Mouse (Mus musculus) left cerebral cortex, postnatal 25 days (tissue): ENCODE measurements around the gene Anp32e. TPM values are rescaled to one million over a fixed set of nuclear protein-coding genes. Genes with fewer than 3 reads are reported as not detected.
"Not testable (repeated sequence)": the region's sequence is repeated elsewhere in the genome, so short reads cannot be mapped to it uniquely, and the experiment has no call there.

Source experiments
- DNase-seq, 2 experiments: peaks; one replicate each; pipeline ENCODE4 v3.0.0; 2022; ENCODE audit warnings: low spot score in 2 of 2, mixed read lengths in 1 of 2
- intact Hi-C: fragments of 180-260 bp; cut with DNase I; formaldehyde crosslinking; loops from one replicate; pipeline ENCODE4 v1.15.1; 2025
- total RNA-seq, 2 experiments: library from RNA; stranded (reverse); gene quantifications; 2 replicates each; pipeline ENCODE4 v1.2.3; 2021

Anp32e gene
- total RNA-seq, 2 experiments from 2014 or later, result 95.1 to 109 TPM

DNA sequence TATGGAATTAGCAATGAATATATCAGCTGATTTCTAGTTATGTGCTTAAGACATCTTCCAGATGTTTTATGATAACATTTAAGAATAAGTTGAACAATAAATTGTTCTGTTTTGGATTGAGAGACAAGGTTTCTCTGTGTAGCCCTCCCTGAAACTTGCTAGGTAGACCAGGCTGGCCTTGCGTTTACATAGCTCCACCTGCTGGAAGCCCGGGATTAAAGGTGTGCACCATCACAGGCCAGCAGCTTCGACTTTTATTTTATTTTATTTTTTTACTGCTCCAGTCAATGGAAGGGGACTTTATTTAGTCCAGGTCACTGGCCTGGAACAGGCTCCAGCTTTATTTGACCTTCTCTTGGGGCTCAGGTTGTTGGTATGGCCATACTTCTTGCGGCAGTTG, 34.6 kb downstream of the Anp32e start:
- intact Hi-C loops, result no loop called here
- DNase-seq, result no peak

DNA sequence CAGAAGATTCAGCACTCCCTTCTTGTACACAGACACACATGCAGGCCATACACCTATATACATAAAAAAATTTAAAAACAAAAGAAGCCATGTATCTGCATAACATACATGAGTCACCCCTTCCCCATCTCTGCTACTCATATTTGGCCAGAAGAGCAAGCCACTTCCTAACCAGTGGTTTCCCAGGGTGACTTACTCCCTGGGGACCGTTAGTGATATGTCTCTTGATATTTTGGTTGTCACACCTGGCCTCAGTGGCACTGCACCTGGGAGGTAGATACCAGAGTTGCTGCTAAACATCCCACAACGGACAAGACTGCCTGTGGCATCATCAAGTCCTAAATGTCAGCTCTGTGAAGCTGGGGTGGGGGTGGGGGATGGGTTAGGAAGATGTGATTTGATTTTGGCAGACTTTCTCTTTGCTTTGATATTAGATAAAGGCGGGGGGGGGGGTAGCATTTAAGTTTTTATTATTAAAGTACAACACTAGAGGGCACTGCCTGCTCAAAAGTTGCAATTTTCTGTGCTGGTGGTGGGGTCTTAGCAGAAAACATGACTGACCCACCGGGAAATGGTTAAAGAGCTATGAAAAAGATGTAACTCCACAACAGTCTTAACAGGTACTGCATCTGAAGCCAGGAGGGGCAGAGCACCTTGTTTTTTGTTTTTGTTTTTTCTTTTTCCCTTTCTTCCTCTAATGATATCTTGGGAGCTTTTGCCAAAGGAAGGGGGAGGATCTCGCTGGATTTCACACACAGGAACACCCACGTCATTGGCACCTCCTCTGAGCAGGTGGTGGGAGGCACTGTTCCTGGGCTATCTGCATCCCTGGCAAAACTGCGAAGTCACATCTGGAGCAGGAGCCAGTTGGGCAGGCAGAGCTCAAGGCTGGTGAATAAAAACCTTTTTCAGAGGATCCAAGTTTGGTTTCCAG, 36.7 kb downstream of the Anp32e start:
- intact Hi-C loops, result loop anchor here (1.0 to 5.0 kb wide), 2 partner anchors 87 to 182 kb away; no protein-coding TSS in a partner anchor
- DNase-seq, result peak; percentile 52 to 84

DNA sequence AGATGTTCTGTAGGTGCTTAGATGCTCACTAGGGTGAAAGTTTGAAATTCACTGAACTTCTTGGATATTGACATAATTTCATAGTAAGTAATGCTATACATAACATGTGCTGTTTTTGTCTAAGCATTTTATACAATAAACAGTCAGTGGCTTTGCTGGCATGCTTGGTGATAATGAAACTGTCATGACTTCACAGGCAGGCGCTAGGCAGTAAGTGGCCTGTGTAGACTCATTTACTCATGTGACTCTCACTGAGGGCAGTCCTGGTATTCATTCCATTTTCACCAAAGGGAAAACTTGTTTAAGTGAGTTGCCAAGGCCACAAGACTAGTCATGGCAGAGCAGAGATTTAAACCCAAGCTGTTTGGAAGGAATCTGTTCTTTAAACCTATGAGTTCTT, 40.2 kb downstream of the Anp32e start:
- DNase-seq, result no peak
- intact Hi-C loops, result loop anchor here (5.0 kb wide), 1 partner anchor 178 kb away; no protein-coding TSS in a partner anchor

DNA sequence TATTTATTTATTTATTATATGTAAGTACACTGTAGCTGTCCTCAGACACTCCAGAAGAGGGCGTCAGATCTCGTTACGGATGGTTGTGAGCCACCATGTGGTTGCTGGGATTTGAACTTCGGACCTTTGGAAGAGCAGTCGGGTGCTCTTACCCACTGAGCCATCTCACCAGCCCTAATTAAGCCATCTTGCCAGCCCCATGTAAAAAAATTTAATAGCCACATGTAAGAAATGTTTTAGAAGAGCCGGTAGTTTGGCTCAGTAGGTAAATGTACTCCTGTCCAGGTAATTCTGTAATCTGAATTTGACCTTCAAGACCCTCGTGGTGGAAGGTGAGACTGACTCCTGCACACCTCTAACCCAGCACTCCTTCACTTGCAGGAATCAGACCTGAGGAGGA, 41.6 kb downstream of the Anp32e start:
- DNase-seq, intact Hi-C loops: not testable (repeated sequence)

DNA sequence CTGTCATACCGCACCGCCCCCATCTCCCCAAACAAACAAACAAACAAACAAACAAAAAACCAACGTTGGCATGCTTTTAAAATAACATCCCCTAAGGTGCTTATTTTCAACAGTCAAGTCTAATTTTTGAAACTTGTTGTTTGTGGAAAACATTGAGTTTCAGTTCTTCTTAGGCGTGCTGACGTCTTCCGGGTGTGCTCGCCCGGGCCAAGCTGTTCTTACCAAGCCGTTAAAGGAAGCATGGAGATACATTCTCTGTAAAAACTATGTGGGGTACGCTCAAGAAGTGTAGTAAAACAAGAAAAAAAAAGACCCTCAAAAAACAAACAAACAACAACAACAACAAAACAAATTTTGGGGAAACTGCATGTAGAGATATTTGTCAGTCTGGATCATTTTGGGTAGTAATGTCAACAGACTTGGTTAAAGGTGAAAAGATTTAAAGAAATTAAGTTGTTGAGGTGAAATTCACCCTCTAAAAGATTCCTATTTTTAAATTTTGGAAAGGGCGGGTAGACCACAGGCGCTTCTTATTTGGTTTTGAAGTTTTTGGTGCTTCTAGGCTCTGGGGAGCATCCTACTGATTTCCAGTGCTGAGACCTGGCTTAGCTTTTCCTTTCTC, 43.3 kb downstream of the Anp32e start:
- intact Hi-C loops, result no loop called here
- DNase-seq, result no peak

- intact Hi-C loops, result no loop called here
- no peak for DNase-seq
Observed at GRCm38 (mm10) chr3:95972873-95973634, 44.0 kb downstream of the Anp32e start.

- no peak for DNase-seq
- intact Hi-C loops, result no loop called here
Observed at GRCm38 (mm10) chr3:95977079-95977478, 48.0 kb downstream of the Anp32e start.

GRCm38 (mm10) chr3:95977587-95977986, 48.5 kb downstream of the Anp32e start:
- DNase-seq, intact Hi-C loops: not testable (repeated sequence)

GRCm38 (mm10) chr3:95978265-95978664, 49.2 kb downstream of the Anp32e start:
- DNase-seq, result no peak
- intact Hi-C loops, result no loop called here

DNA sequence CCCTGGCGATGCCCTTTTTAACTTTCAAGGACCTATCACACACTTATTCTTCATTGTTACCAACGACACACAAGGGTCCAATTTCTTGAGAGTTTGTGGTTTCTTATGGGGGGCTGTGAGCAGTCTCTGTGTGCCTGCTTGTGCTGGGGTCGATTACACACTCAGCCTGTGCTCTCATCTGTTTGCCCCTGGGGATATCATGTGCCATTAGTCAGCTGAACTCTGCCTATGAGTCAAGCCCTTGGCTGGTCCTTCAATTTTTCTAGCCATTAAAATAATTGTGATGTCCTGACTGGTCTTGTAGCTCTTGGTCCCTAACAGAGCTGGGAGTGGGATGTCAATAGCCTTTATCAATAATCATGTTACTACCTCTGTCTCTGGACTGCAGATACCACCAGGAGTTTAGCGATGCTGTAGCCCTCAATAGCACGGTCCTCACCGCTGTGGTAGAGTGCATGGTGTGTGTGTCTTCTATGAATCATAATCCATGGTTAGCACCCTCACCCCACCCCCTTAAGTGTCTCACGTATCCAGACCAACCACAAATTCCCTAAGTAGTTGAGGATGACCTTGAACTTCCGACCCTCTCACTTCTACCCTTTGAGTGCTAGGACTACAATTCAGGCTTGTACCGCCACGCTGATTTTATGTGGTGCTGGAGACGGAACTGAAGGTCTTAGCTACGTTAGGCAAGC, 51.4 kb downstream of the Anp32e start:
- DNase-seq, result no peak
- intact Hi-C loops, result no loop called here

GRCm38 (mm10) chr3:95982129-95982528, 53.1 kb downstream of the Anp32e start:
- intact Hi-C loops, result no loop called here
- no peak for DNase-seq

DNA sequence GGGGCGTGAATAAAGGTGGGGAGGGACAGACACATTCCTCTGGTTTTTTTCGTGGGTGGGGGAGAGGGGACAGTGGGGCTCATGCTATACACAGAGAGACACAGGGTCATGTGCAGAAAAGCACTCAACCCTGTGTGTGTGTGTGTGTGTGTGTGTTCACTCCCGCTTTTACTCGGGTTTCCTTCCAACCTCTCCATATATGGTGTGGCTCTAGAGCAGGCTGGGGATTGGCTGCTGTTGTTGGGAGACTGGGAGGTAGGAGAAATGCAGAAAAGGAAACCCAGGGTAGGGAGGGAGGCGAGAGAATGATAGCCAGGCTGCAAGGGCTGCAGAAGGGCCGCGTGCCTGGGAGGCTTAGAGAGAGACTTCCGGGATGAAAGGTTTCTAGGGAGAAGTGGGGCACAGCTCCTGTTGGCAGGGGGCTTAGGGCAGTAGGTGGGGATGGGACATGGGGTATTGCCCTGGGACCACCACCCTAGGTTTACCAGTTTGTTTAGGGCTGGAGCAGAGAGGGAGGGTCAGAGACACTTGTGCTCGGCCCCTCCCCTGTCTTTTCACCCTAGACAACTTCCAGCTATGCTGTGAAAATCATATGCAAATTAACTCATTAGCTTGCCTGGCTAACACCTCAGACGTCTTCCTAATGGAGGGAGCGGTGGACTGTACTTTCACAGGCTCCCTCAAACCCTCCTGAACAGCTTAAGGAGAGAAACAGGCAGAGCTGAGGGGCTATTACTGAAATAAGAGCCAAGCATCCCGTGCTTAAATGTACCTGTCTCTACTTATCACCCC, 56.4 kb downstream of the Anp32e start:
- peak; percentile 64 to 91 for DNase-seq
- intact Hi-C loops, result no loop called here

DNA sequence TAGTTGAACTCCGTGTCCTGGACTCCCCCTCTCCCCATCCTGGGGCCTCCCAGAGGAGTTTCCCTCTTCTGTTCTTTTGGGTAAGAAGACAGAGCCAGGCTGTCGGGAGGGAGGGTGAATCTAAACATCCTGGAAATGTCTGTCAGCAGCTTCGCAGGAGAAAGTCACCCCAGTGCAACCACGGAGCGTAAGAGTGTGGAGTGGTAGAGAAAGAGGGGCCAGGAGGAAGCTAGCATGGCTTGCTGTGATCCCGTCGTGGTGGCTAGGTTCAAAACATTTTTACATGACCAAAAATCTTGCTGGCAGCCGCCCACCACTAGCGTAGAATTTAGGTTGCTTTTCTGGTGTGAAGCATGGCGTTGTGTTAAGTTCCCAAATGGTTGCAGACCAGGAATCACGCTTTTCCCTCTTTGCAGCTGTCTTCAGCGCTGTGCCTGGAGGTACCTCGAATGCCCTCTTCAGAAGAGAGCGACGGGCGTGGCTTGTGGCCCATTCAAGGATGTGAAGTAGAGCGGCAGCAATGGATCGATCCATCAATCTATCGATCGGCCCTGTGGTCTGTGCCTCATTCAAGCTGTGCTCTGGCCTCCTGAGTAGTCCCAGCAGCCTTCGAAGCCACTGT, 57.1 kb downstream of the Anp32e start:
- intact Hi-C loops, result no loop called here
- DNase-seq, result peak; percentile 64 to 94

- intact Hi-C loops, result no loop called here
Observed at GRCm38 (mm10) chr3:95986984-95987383, 57.9 kb downstream of the Anp32e start.

DNA sequence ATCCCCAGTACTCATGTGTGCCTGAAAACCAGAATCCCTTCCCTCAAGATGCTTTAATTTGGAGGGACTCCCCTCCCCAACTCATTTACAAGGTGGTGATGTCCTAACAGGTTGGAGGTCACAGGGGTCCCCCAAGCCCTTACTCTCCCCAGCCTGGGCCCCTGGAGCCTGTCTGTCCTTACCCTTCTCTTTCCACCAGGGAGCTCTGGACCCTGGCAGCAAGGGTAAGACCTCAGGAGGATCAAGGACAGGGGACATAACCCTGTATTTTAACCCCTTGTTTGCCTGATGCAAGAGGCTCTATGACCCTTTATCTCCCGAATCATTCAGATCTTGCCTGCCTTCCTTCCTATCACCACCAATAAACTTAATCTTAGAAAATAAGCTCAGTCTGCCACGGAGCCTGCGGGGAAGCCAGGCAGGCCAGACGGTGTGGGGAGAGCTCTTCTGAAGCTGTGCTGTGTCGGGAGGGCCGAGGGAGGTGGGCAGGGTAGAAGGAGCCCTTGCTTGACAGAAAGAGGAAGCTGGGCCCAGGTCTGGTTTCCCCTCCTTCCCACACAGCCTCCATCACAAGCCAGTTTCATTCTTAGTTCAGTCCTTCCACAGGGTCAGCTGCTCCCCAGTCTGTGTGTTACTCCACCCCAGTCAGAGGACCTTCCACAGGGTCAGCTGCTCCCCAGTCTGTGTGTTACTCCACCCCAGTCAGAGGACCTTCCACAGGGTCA, 58.5 kb downstream of the Anp32e start:
- DNase-seq, result no peak

More at GRCm38 (mm10) chr3:95986984-95987383, 57.9 kb downstream of the Anp32e start:
- no peak for DNase-seq

GRCm38 (mm10) chr3:95988138-95988537, 59.1 kb downstream of the Anp32e start:
- intact Hi-C loops, result no loop called here

More for the DNA sequence above, 58.5 kb downstream of the Anp32e start:
- intact Hi-C loops, result no loop called here

GRCm38 (mm10) chr3:95988969-95989368, 59.9 kb downstream of the Anp32e start:
- DNase-seq, result no peak
- intact Hi-C loops, result no loop called here

More at GRCm38 (mm10) chr3:95988138-95988537, 59.1 kb downstream of the Anp32e start:
- no peak for DNase-seq
